Mouse (Mus musculus) myocyte (in vitro differentiated cells): ENCODE results near the gene Slc25a22.

Experiments used
- E2F4 ChIP-seq: IDR thresholded peaks from one replicate; pipeline ENCODE4 v1.6.1; 2011; ENCODE audit warnings: mild to moderate bottlenecking, control low read depth, moderate library complexity; ENCODE audit not compliant: insufficient read depth
- MYOD1 ChIP-seq, 3 experiments: IDR thresholded peaks; one replicate each; pipeline ENCODE4 v1.6.1; 2011; ENCODE audit warnings: control low read depth in 2 of 3, low read depth in 2 of 3, mild to moderate bottlenecking in 2 of 3, moderate library complexity in 1 of 3; ENCODE audit not compliant: insufficient read length in 2 of 3, control insufficient read depth in 1 of 3
- MYOG ChIP-seq, 3 experiments: IDR thresholded peaks; one replicate each; pipeline ENCODE4 v1.6.1; 2011; ENCODE audit warnings: control low read depth in 2 of 3, low read depth in 2 of 3, mild to moderate bottlenecking in 2 of 3; ENCODE audit not compliant: insufficient read length in 2 of 3, control insufficient read depth in 1 of 3, insufficient read depth in 1 of 3
- POLR2A ChIP-seq: IDR thresholded peaks from one replicate; pipeline ENCODE4 v1.6.1; 2011; ENCODE audit warnings: low read depth, mild to moderate bottlenecking, control low read depth, moderate library complexity; ENCODE audit not compliant: insufficient read length
- POLR2AphosphoS2 ChIP-seq: IDR thresholded peaks from one replicate; pipeline ENCODE4 v1.6.1; 2011; ENCODE audit warnings: low read depth, control low read depth; ENCODE audit not compliant: insufficient read length
- REST ChIP-seq: IDR thresholded peaks from one replicate; pipeline ENCODE4 v1.6.1; 2011; ENCODE audit warnings: mild to moderate bottlenecking, control low read depth, moderate library complexity; ENCODE audit not compliant: insufficient read depth, insufficient read length
- SRF ChIP-seq: IDR thresholded peaks from one replicate; pipeline ENCODE4 v1.6.1; 2011; ENCODE audit warnings: low read depth; ENCODE audit not compliant: control insufficient read depth, insufficient read length
- TCF12 ChIP-seq: IDR thresholded peaks from one replicate; pipeline ENCODE4 v1.6.1; 2011; ENCODE audit warnings: mild to moderate bottlenecking, control low read depth; ENCODE audit not compliant: poor library complexity, insufficient read depth, severe bottlenecking
- USF1 ChIP-seq: IDR thresholded peaks from one replicate; pipeline ENCODE4 v1.6.1; 2011; ENCODE audit warnings: low read depth, mild to moderate bottlenecking, control low read depth, moderate library complexity

DNA sequence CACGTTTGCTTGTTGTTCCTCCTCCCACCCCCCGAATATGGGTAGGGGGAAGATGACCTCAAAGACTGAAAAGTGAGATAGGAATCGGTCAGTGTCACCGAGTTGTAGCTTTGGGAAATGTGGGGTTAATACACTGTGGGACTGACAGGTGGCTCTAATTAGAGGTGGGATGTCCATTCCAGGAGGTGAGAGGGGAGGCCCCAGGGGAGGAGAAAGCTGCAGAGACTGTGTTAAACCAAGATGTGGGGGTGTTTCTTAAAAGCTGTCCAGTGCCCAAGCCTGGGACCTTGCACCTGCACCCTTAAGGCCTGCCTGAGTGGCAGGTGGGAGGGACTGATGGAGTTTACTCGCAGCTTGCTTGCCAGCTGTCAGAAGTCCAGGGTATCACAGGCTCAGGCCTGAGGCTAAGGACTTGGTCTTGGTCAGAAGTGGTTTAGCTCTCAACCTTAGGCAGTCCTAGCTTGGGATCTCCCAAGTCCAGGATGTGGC is 24.7 kb upstream of the Slc25a22 start:
- TF ChIP-seq REST, result no peak
- no peak for TF ChIP-seq POLR2A
- no peak for TF ChIP-seq MYOG (IDR thresholded peaks at IDR 0.05; ENCODE audit: control insufficient read depth in 1 of 3, insufficient read depth in 1 of 3, insufficient read length in 2 of 3, low read depth in 2 of 3)
- no peak for TF ChIP-seq TCF12
- no peak for TF ChIP-seq E2F4
- TF ChIP-seq SRF, result no peak
- no peak for TF ChIP-seq MYOD1 (IDR thresholded peaks at IDR 0.05; ENCODE audit: control insufficient read depth in 1 of 3, insufficient read length in 2 of 3, low read depth in 2 of 3)
- no peak for TF ChIP-seq USF1
- no peak for TF ChIP-seq POLR2AphosphoS2
